Mouse (Mus musculus) lung, adult 2 months (tissue): ENCODE measurements around the gene Srrt.

Source experiments
- CTCF ChIP-seq: fragments of 200-500 bp; IDR thresholded peaks from 2 replicates; pipeline ENCODE4 v1.5.1; 2011; ENCODE audit warnings: mild to moderate bottlenecking, low read length, control low read depth; ENCODE audit not compliant: insufficient read depth
- POLR2A ChIP-seq: fragments of 200-500 bp; IDR thresholded peaks from 2 replicates; pipeline ENCODE4 v1.6.1; 2011; ENCODE audit warnings: low read depth, mild to moderate bottlenecking, control low read depth, low read length, borderline replicate concordance; ENCODE audit errors: extremely low read depth

- TF ChIP-seq CTCF: no peak
- no peak for TF ChIP-seq POLR2A
These were observed 17.7 kb downstream of the Srrt start for GRCm38 (mm10) chr5:137289591-137290365.
